Mouse (Mus musculus): ENCODE data around the gene Plxnc1. TPM values are rescaled to one million over a fixed set of nuclear protein-coding genes. Genes with fewer than 3 reads are reported as not detected.

Gene Plxnc1
- polyA plus RNA-seq, 1 experiment from 2014 or later: 7.1 TPM

- H3K27me3 ChIP-seq (ENCODE audit: control insufficient read depth, insufficient read depth, low read length): no peaks in the 10 kb centered on the region
- no peak overlapping the region for H3K4me2 ChIP-seq
- H3K36me3 ChIP-seq (ENCODE audit: control insufficient read depth, insufficient read depth, low read length): no peaks in the 10 kb centered on the region
- H3K9ac ChIP-seq (ENCODE audit: low read depth, low read length): no peak overlapping the region
- 65% methylated on average over 5 of the region's 5 CpGs for whole genome bisulfite sequencing (ENCODE audit: insufficient replicate concordance)
- no peak overlapping the region for H3K27ac ChIP-seq (ENCODE audit: low read depth, low read length)
- H3K4me3 ChIP-seq (ENCODE audit: low read depth, low read length): no peak overlapping the region
- H3K9me3 ChIP-seq (replicated peaks; ENCODE audit: control insufficient read depth, low read length): no peaks in the 10 kb centered on the region
- ATAC-seq (replicated peaks; ENCODE audit: insufficient number of reproducible peaks, low FRiP score, low TSS enrichment): no peak
- H3K4me1 ChIP-seq (ENCODE audit: control insufficient read depth, insufficient read depth, low read length): peaks cover 13% of the 10 kb centered on the region
These were observed 31.3 kb downstream of the Plxnc1 start for GRCm38 (mm10) chr10:94913336-94913739.

- WGBS (ENCODE audit: insufficient replicate concordance): 94% methylated on average over 1 of the region's 1 CpGs
- H3K27me3 ChIP-seq (ENCODE audit: control insufficient read depth, insufficient read depth, low read length): no peaks in the 10 kb centered on the region
- H3K9me3 ChIP-seq (replicated peaks; ENCODE audit: control insufficient read depth, low read length): no peaks in the 10 kb centered on the region
- no peak overlapping the region for H3K27ac ChIP-seq (ENCODE audit: low read depth, low read length)
- no peak overlapping the region for H3K4me2 ChIP-seq
- no peaks in the 10 kb centered on the region for H3K36me3 ChIP-seq (ENCODE audit: control insufficient read depth, insufficient read depth, low read length)
- H3K9ac ChIP-seq (ENCODE audit: low read depth, low read length): no peak overlapping the region
- H3K4me3 ChIP-seq (ENCODE audit: low read depth, low read length): no peak overlapping the region
- no peak for ATAC-seq (replicated peaks; ENCODE audit: insufficient number of reproducible peaks, low FRiP score, low TSS enrichment)
- peaks cover 10% of the 10 kb centered on the region for H3K4me1 ChIP-seq (ENCODE audit: control insufficient read depth, insufficient read depth, low read length)
These were observed 32.1 kb downstream of the Plxnc1 start for GRCm38 (mm10) chr10:94912551-94912950.

- H3K4me1 ChIP-seq (ENCODE audit: control insufficient read depth, insufficient read depth, low read length): peaks cover 10% of the 10 kb centered on the region
- H3K4me3 ChIP-seq (ENCODE audit: low read depth, low read length): no peak overlapping the region
- no peak overlapping the region for H3K9ac ChIP-seq (ENCODE audit: low read depth, low read length)
- H3K27ac ChIP-seq (ENCODE audit: low read depth, low read length): no peak overlapping the region
- 0 out of 2 replicates have a peak, but pooled peaks cover 3% of the 10 kb centered on the region for H3K27me3 ChIP-seq (ENCODE audit: control insufficient read depth, insufficient read depth, low read length)
- ATAC-seq (replicated peaks; ENCODE audit: insufficient number of reproducible peaks, low FRiP score, low TSS enrichment): no peak
- no peaks in the 10 kb centered on the region for H3K36me3 ChIP-seq (ENCODE audit: control insufficient read depth, insufficient read depth, low read length)
- whole genome bisulfite sequencing (ENCODE audit: insufficient replicate concordance): 88% methylated on average over 6 of the region's 6 CpGs
- no peak overlapping the region for H3K4me2 ChIP-seq
- H3K9me3 ChIP-seq (replicated peaks; ENCODE audit: control insufficient read depth, low read length): no peaks in the 10 kb centered on the region
These were observed 33.5 kb downstream of the Plxnc1 start for GRCm38 (mm10) chr10:94911102-94911501.

GRCm38 (mm10) chr10:94910570-94910969 lies 34.1 kb downstream of the Plxnc1 start:
- no peak for ATAC-seq (replicated peaks; ENCODE audit: insufficient number of reproducible peaks, low FRiP score, low TSS enrichment)
- H3K4me1 ChIP-seq (ENCODE audit: control insufficient read depth, insufficient read depth, low read length): peaks cover 12% of the 10 kb centered on the region
- 86% methylated on average over 4 of the region's 4 CpGs for WGBS (ENCODE audit: insufficient replicate concordance)
- no peaks in the 10 kb centered on the region for H3K36me3 ChIP-seq (ENCODE audit: control insufficient read depth, insufficient read depth, low read length)
- 0 out of 2 replicates have a peak, but pooled peaks cover 3% of the 10 kb centered on the region for H3K27me3 ChIP-seq (ENCODE audit: control insufficient read depth, insufficient read depth, low read length)
- no peak overlapping the region for H3K9ac ChIP-seq (ENCODE audit: low read depth, low read length)
- H3K4me2 ChIP-seq: no peak overlapping the region
- no peak overlapping the region for H3K4me3 ChIP-seq (ENCODE audit: low read depth, low read length)
- H3K9me3 ChIP-seq (replicated peaks; ENCODE audit: control insufficient read depth, low read length): no peaks in the 10 kb centered on the region
- H3K27ac ChIP-seq (ENCODE audit: low read depth, low read length): no peak overlapping the region

- no peak overlapping the region for H3K27ac ChIP-seq (ENCODE audit: low read depth, low read length)
- no peak overlapping the region for H3K4me2 ChIP-seq
- 0 out of 2 replicates have a peak, but pooled peaks cover 3% of the 10 kb centered on the region for H3K27me3 ChIP-seq (ENCODE audit: control insufficient read depth, insufficient read depth, low read length)
- no peak overlapping the region for H3K9ac ChIP-seq (ENCODE audit: low read depth, low read length)
- peaks cover 14% of the 10 kb centered on the region for H3K4me1 ChIP-seq (ENCODE audit: control insufficient read depth, insufficient read depth, low read length)
- ATAC-seq (replicated peaks; ENCODE audit: insufficient number of reproducible peaks, low FRiP score, low TSS enrichment): no peak
- no peaks in the 10 kb centered on the region for H3K36me3 ChIP-seq (ENCODE audit: control insufficient read depth, insufficient read depth, low read length)
- 79% methylated on average over 2 of the region's 2 CpGs for WGBS (ENCODE audit: insufficient replicate concordance)
- no peak overlapping the region for H3K4me3 ChIP-seq (ENCODE audit: low read depth, low read length)
- no peaks in the 10 kb centered on the region for H3K9me3 ChIP-seq (replicated peaks; ENCODE audit: control insufficient read depth, low read length)
These were observed 34.8 kb downstream of the Plxnc1 start for GRCm38 (mm10) chr10:94909789-94910188.

- no peak overlapping the region for H3K4me3 ChIP-seq (ENCODE audit: low read depth, low read length)
- no peak overlapping the region for H3K4me2 ChIP-seq
- no peak for ATAC-seq (replicated peaks; ENCODE audit: insufficient number of reproducible peaks, low FRiP score, low TSS enrichment)
- no peaks in the 10 kb centered on the region for H3K36me3 ChIP-seq (ENCODE audit: control insufficient read depth, insufficient read depth, low read length)
- H3K9me3 ChIP-seq (replicated peaks; ENCODE audit: control insufficient read depth, low read length): no peaks in the 10 kb centered on the region
- H3K27ac ChIP-seq (ENCODE audit: low read depth, low read length): no peak overlapping the region
- peaks cover 14% of the 10 kb centered on the region for H3K4me1 ChIP-seq (ENCODE audit: control insufficient read depth, insufficient read depth, low read length)
- WGBS (ENCODE audit: insufficient replicate concordance): 67% methylated on average over 11 of the region's 11 CpGs
- H3K27me3 ChIP-seq (ENCODE audit: control insufficient read depth, insufficient read depth, low read length): 0 out of 2 replicates have a peak, but pooled peaks cover 3% of the 10 kb centered on the region
- H3K9ac ChIP-seq (ENCODE audit: low read depth, low read length): no peak overlapping the region
These were observed 35.5 kb downstream of the Plxnc1 start for GRCm38 (mm10) chr10:94908976-94909717.

GRCm38 (mm10) chr10:94905689-94906473 lies 38.8 kb downstream of the Plxnc1 start:
- H3K4me2 ChIP-seq: no peak overlapping the region
- H3K27me3 ChIP-seq (ENCODE audit: control insufficient read depth, insufficient read depth, low read length): 0 out of 2 replicates have a peak, but pooled peaks cover 3% of the 10 kb centered on the region
- no peak overlapping the region for H3K9ac ChIP-seq (ENCODE audit: low read depth, low read length)
- no peaks in the 10 kb centered on the region for H3K9me3 ChIP-seq (replicated peaks; ENCODE audit: control insufficient read depth, low read length)
- H3K27ac ChIP-seq (ENCODE audit: low read depth, low read length): no peak overlapping the region
- H3K36me3 ChIP-seq (ENCODE audit: control insufficient read depth, insufficient read depth, low read length): no peaks in the 10 kb centered on the region
- no peak for ATAC-seq (replicated peaks; ENCODE audit: insufficient number of reproducible peaks, low FRiP score, low TSS enrichment)
- WGBS (ENCODE audit: insufficient replicate concordance): 36% methylated on average over 21 of the region's 21 CpGs
- no peak overlapping the region for H3K4me3 ChIP-seq (ENCODE audit: low read depth, low read length)
- H3K4me1 ChIP-seq (ENCODE audit: control insufficient read depth, insufficient read depth, low read length): peaks cover 14% of the 10 kb centered on the region

GRCm38 (mm10) chr10:94905219-94905618 lies 39.4 kb downstream of the Plxnc1 start:
- H3K9ac ChIP-seq (ENCODE audit: low read depth, low read length): no peak overlapping the region
- H3K36me3 ChIP-seq (ENCODE audit: control insufficient read depth, insufficient read depth, low read length): no peaks in the 10 kb centered on the region
- 54% methylated on average over 3 of the region's 5 CpGs for WGBS (ENCODE audit: insufficient replicate concordance)
- 0 out of 2 replicates have a peak, but pooled peaks cover 3% of the 10 kb centered on the region for H3K27me3 ChIP-seq (ENCODE audit: control insufficient read depth, insufficient read depth, low read length)
- ATAC-seq (replicated peaks; ENCODE audit: insufficient number of reproducible peaks, low FRiP score, low TSS enrichment): no peak
- H3K4me1 ChIP-seq (ENCODE audit: control insufficient read depth, insufficient read depth, low read length): peaks cover 14% of the 10 kb centered on the region
- no peak overlapping the region for H3K27ac ChIP-seq (ENCODE audit: low read depth, low read length)
- H3K9me3 ChIP-seq (replicated peaks; ENCODE audit: control insufficient read depth, low read length): no peaks in the 10 kb centered on the region
- H3K4me2 ChIP-seq: no peak overlapping the region
- H3K4me3 ChIP-seq (ENCODE audit: low read depth, low read length): no peak overlapping the region

Measured in heart, embryonic 11.5 days (tissue).